Mouse (Mus musculus) bone marrow macrophage, adult 2 months (primary cell): ENCODE data around the gene Wee1. TPM values are rescaled to one million over a fixed set of nuclear protein-coding genes. Genes with fewer than 3 reads are reported as not detected.

Experiments
- H3K27ac ChIP-seq: 2 replicates; pipeline ENCODE4 v1.5.1; 2012; ENCODE audit warnings: low read depth, low read length; ENCODE audit not compliant: insufficient read depth
- H3K4me1 ChIP-seq: 2 replicates; pipeline ENCODE4 v1.6.1; 2012; ENCODE audit warnings: low read length; ENCODE audit not compliant: control insufficient read depth, insufficient read depth
- H3K4me3 ChIP-seq: 2 replicates; pipeline ENCODE4 v1.5.1; 2012; ENCODE audit warnings: mild to moderate bottlenecking, low read length, moderate library complexity; ENCODE audit not compliant: insufficient read depth
- CTCF ChIP-seq: IDR thresholded peaks from 2 replicates; pipeline ENCODE4 v1.5.1; 2012; ENCODE audit warnings: low read depth, mild to moderate bottlenecking, low read length, moderate library complexity
- POLR2A ChIP-seq: IDR thresholded peaks from 2 replicates; pipeline ENCODE4 v1.6.1; 2012; ENCODE audit warnings: mild to moderate bottlenecking, low read depth, low read length, borderline replicate concordance
- polyA plus RNA-seq: library from polyadenylated mRNA; stranded (reverse); fragments of >200 nt; gene quantifications from 2 replicates; pipeline ENCODE4 v1.2.4, GENCODE M21; 2012; ENCODE audit not compliant: missing spikeins, insufficient read depth, insufficient read length

Gene Wee1
- polyA plus RNA-seq, 1 experiment, result 7.1 TPM

- TF ChIP-seq POLR2A, result no peak
- TF ChIP-seq CTCF, result no peak
- Histone ChIP-seq H3K4me3 (no peak overlapping the region), H3K27ac (no peak overlapping the region), H3K4me1 (peaks cover 7% of the 10 kb centered on the region)
Observed at GRCm38 (mm10) chr7:110101266-110101665, 20.6 kb upstream of the Wee1 start.

- Histone ChIP-seq H3K4me1 (peaks cover 9% of the 10 kb centered on the region), H3K4me3 (no peak overlapping the region), H3K27ac (no peak overlapping the region)
- TF ChIP-seq CTCF (no peak), POLR2A (no peak)
Observed at GRCm38 (mm10) chr7:110105041-110105440, 16.8 kb upstream of the Wee1 start.

- TF ChIP-seq CTCF (no peak), POLR2A (no peak)
- Histone ChIP-seq H3K27ac (no peak overlapping the region), H3K4me3 (no peak overlapping the region)
Observed at GRCm38 (mm10) chr7:110106633-110107032, 15.2 kb upstream of the Wee1 start.

GRCm38 (mm10) chr7:110108524-110108923 lies 13.3 kb upstream of the Wee1 start:
- peak overlapping the region; percentile 75 for H3K27ac ChIP-seq

More at GRCm38 (mm10) chr7:110106633-110107032, 15.2 kb upstream of the Wee1 start:
- H3K4me1 ChIP-seq, result peaks cover 12% of the 10 kb centered on the region

GRCm38 (mm10) chr7:110108967-110109610 lies 12.8 kb upstream of the Wee1 start:
- Histone ChIP-seq H3K4me3 (peak overlapping the region; percentile 35), H3K4me1 (peaks cover 15% of the 10 kb centered on the region), H3K27ac (peak overlapping the region; percentile 75)
- TF ChIP-seq CTCF (no peak), POLR2A (no peak)

More at GRCm38 (mm10) chr7:110108524-110108923, 13.3 kb upstream of the Wee1 start:
- Histone ChIP-seq H3K4me3 (peak overlapping the region; percentile 35; the same call in 1 of the 2 replicates), H3K4me1 (peaks cover 12% of the 10 kb centered on the region)

- Histone ChIP-seq H3K4me1 (peaks cover 22% of the 10 kb centered on the region), H3K4me3 (no peak overlapping the region), H3K27ac (peak overlapping the region; percentile 75; the same call in 1 of the 2 replicates)
- TF ChIP-seq POLR2A (no peak), CTCF (no peak)
Observed at GRCm38 (mm10) chr7:110110061-110110656, 11.7 kb upstream of the Wee1 start.

- H3K27ac ChIP-seq, result peak overlapping the region; percentile 80
- H3K4me1 ChIP-seq, result peaks cover 20% of the 10 kb centered on the region
- TF ChIP-seq CTCF (no peak), POLR2A (no peak)
- no peak overlapping the region for H3K4me3 ChIP-seq
Observed at GRCm38 (mm10) chr7:110114699-110115098, 7.1 kb upstream of the Wee1 start.

- no peak for TF ChIP-seq POLR2A
- no peak for TF ChIP-seq CTCF
- no peak overlapping the region for H3K4me3 ChIP-seq
- no peak overlapping the region for H3K27ac ChIP-seq
- H3K4me1 ChIP-seq, result peaks cover 17% of the 10 kb centered on the region
Observed at GRCm38 (mm10) chr7:110116731-110117291, 5.0 kb upstream of the Wee1 start.

- H3K4me1 ChIP-seq, result peaks cover 17% of the 10 kb centered on the region
- no peak for TF ChIP-seq CTCF
- TF ChIP-seq POLR2A, result no peak
- no peak overlapping the region for H3K4me3 ChIP-seq
- H3K27ac ChIP-seq, result no peak overlapping the region
Observed at GRCm38 (mm10) chr7:110118448-110118847, 3.4 kb upstream of the Wee1 start.

GRCm38 (mm10) chr7:110120157-110120784 lies 1.6 kb upstream of the Wee1 start:
- Histone ChIP-seq H3K4me1 (peaks cover 14% of the 10 kb centered on the region), H3K27ac (no peak overlapping the region), H3K4me3 (no peak overlapping the region)
- TF ChIP-seq CTCF, result no peak
- TF ChIP-seq POLR2A, result no peak
